Mouse (Mus musculus): ENCODE results near the gene Sectm1b. TPM values are rescaled to one million over a fixed set of nuclear protein-coding genes. Genes with fewer than 3 reads are reported as not detected.

Sectm1b gene
- polyA plus RNA-seq, 1 experiment from 2014 or later = 1.5 TPM

- no peak overlapping the region for H3K9ac ChIP-seq (ENCODE audit: low read length)
- H3K9me3 ChIP-seq (ENCODE audit: control insufficient read depth, low read length) = no peaks in the 10 kb centered on the region
- ATAC-seq (replicated peaks; ENCODE audit: low FRiP score, low TSS enrichment, low read depth) (no peak), DNase-seq (ENCODE audit: low spot score) (no peak)
- H3K27ac ChIP-seq (ENCODE audit: low read depth) = no peak overlapping the region
- WGBS = 97% methylated on average over 3 of the region's 3 CpGs
- H3K36me3 ChIP-seq (ENCODE audit: control insufficient read depth, insufficient read depth, low read length) = no peaks in the 10 kb centered on the region
- H3K4me2 ChIP-seq (ENCODE audit: low read length) = no peak overlapping the region
- no peaks in the 10 kb centered on the region for H3K27me3 ChIP-seq (replicated peaks; ENCODE audit: control insufficient read depth, insufficient read depth, low read length)
- H3K4me1 ChIP-seq (replicated peaks; ENCODE audit: control insufficient read depth, insufficient read depth, low read length) = peaks cover under 1% of the 10 kb centered on the region; the same call in 1 of the 2 replicates
- no peak overlapping the region for H3K4me3 ChIP-seq (ENCODE audit: low read depth, low read length)
Measured at GRCm38 (mm10) chr11:121010044-121010755, 53.2 kb downstream of the Sectm1b start.

GRCm38 (mm10) chr11:121006184-121006583 lies 57.2 kb downstream of the Sectm1b start:
- Histone ChIP-seq H3K27ac (ENCODE audit: low read depth) (no peak overlapping the region), H3K9ac (ENCODE audit: low read length) (no peak overlapping the region), H3K27me3 (replicated peaks; ENCODE audit: control insufficient read depth, insufficient read depth, low read length) (no peaks in the 10 kb centered on the region), H3K4me2 (ENCODE audit: low read length) (no peak overlapping the region), H3K4me1 (replicated peaks; ENCODE audit: control insufficient read depth, insufficient read depth, low read length) (no peaks in the 10 kb centered on the region), H3K9me3 (ENCODE audit: control insufficient read depth, low read length) (no peaks in the 10 kb centered on the region), H3K36me3 (ENCODE audit: control insufficient read depth, insufficient read depth, low read length) (no peaks in the 10 kb centered on the region), H3K4me3 (ENCODE audit: low read depth, low read length) (no peak overlapping the region)
- ATAC-seq (replicated peaks; ENCODE audit: low FRiP score, low TSS enrichment, low read depth) (no peak), DNase-seq (ENCODE audit: low spot score) (no peak)
- 67% methylated on average over 6 of the region's 6 CpGs for WGBS

GRCm38 (mm10) chr11:121004281-121004680 lies 59.1 kb downstream of the Sectm1b start:
- Histone ChIP-seq H3K9ac (ENCODE audit: low read length) (no peak overlapping the region), H3K36me3 (ENCODE audit: control insufficient read depth, insufficient read depth, low read length) (no peaks in the 10 kb centered on the region), H3K4me2 (ENCODE audit: low read length) (no peak overlapping the region), H3K4me1 (replicated peaks; ENCODE audit: control insufficient read depth, insufficient read depth, low read length) (no peaks in the 10 kb centered on the region), H3K9me3 (ENCODE audit: control insufficient read depth, low read length) (no peaks in the 10 kb centered on the region), H3K27me3 (replicated peaks; ENCODE audit: control insufficient read depth, insufficient read depth, low read length) (no peaks in the 10 kb centered on the region), H3K4me3 (ENCODE audit: low read depth, low read length) (no peak overlapping the region), H3K27ac (ENCODE audit: low read depth) (no peak overlapping the region)
- ATAC-seq (replicated peaks; ENCODE audit: low FRiP score, low TSS enrichment, low read depth) (no peak), DNase-seq (ENCODE audit: low spot score) (no peak)
- 52% methylated on average over 5 of the region's 5 CpGs for WGBS

Other genes with a start within 250 kb of the Sectm1b start
- 106 and 115 TPM in 2 replicates for gene Fasn, start 239.0 kb downstream of the Sectm1b start, polyA plus RNA-seq (2014; fragmentation: Nextera tagmentation; extraction: Ambion mirVana)
- gene Ccdc57, start 130.7 kb downstream of the Sectm1b start, polyA plus RNA-seq (2014; fragmentation: Nextera tagmentation; extraction: Ambion mirVana) = 5.9 and 7.0 TPM in 2 replicates
- gene Slc16a3, start 115.1 kb downstream of the Sectm1b start, polyA plus RNA-seq (2014; fragmentation: Nextera tagmentation; extraction: Ambion mirVana) = 62.9 and 64.0 TPM in 2 replicates
- gene Csnk1d, start 72.2 kb downstream of the Sectm1b start, polyA plus RNA-seq (2014; fragmentation: Nextera tagmentation; extraction: Ambion mirVana) = 68.7 and 70.2 TPM in 2 replicates
- 2.9 and 4.1 TPM in 2 replicates for gene Cd7, start 24.2 kb downstream of the Sectm1b start, polyA plus RNA-seq (2014; fragmentation: Nextera tagmentation; extraction: Ambion mirVana)
- gene Sectm1a, start 17.7 kb upstream of the Sectm1b start, polyA plus RNA-seq (2014; fragmentation: Nextera tagmentation; extraction: Ambion mirVana) = 0.97 and 1.8 TPM in 2 replicates
- gene Tex19.2, start 55.1 kb upstream of the Sectm1b start, polyA plus RNA-seq (2014; fragmentation: Nextera tagmentation; extraction: Ambion mirVana) = not detected in 2 replicates
- gene Tex19.1, start 82.6 kb upstream of the Sectm1b start, polyA plus RNA-seq (2014; fragmentation: Nextera tagmentation; extraction: Ambion mirVana) = not detected in 2 replicates
- not detected in 2 replicates for gene Uts2r, start 96.7 kb upstream of the Sectm1b start, polyA plus RNA-seq (2014; fragmentation: Nextera tagmentation; extraction: Ambion mirVana)
- gene Hexdc, start 140.9 kb upstream of the Sectm1b start, polyA plus RNA-seq (2014; fragmentation: Nextera tagmentation; extraction: Ambion mirVana) = 10.4 and 11.8 TPM in 2 replicates
- gene Ogfod3, start 141.1 kb upstream of the Sectm1b start, polyA plus RNA-seq (2014; fragmentation: Nextera tagmentation; extraction: Ambion mirVana) = 32.3 and 32.9 TPM in 2 replicates
- 38.1 and 38.2 TPM in 2 replicates for gene Cybc1, start 165.8 kb upstream of the Sectm1b start, polyA plus RNA-seq (2014; fragmentation: Nextera tagmentation; extraction: Ambion mirVana)
- gene Narf, start 173.7 kb upstream of the Sectm1b start, polyA plus RNA-seq (2014; fragmentation: Nextera tagmentation; extraction: Ambion mirVana) = 41.1 and 45.2 TPM in 2 replicates
- gene Foxk2, start 196.4 kb upstream of the Sectm1b start, polyA plus RNA-seq (2014; fragmentation: Nextera tagmentation; extraction: Ambion mirVana) = 10.7 and 10.8 TPM in 2 replicates

Data from intestine, embryonic 14.5 days (tissue).